Mouse (Mus musculus) forebrain, embryonic 14.5 days (tissue): ENCODE data around the gene Pskh1. TPM values are rescaled to one million over a fixed set of nuclear protein-coding genes. Genes with fewer than 3 reads are reported as not detected.

Experiments used
- ATAC-seq: fragments of 200-750 bp; cut with Nextera tagmentation; 2 replicates; pipeline ENCODE4 v1.8.0; 2017; ENCODE audit warnings: mild to moderate bottlenecking, moderate library complexity
- DNase-seq: peaks from one replicate; pipeline ENCODE4 v3.0.0-alpha.2; 2015; ENCODE audit warnings: low spot score
- H3K27ac ChIP-seq: fragments of 300-500 bp; sonication (generic); 2 replicates; pipeline ENCODE4 v1.5.1; 2014; ENCODE audit warnings: low read depth, mild to moderate bottlenecking, control low read depth, low read length, moderate library complexity
- H3K27me3 ChIP-seq: fragments of 300-500 bp; sonication (generic); replicated peaks from 2 replicates; pipeline ENCODE4 v1.6.1; 2014; ENCODE audit warnings: low read length, control low read depth, mixed read lengths; ENCODE audit not compliant: control insufficient read depth, insufficient read depth
- H3K36me3 ChIP-seq: fragments of 300-500 bp; sonication (generic); 2 replicates; pipeline ENCODE4 v1.6.1; 2014; ENCODE audit warnings: low read length, control low read depth; ENCODE audit not compliant: control insufficient read depth, insufficient read depth
- H3K4me1 ChIP-seq: fragments of 300-500 bp; sonication (generic); 2 replicates; pipeline ENCODE4 v1.6.1; 2014; ENCODE audit warnings: antibody characterized with exemption, low read length, control low read depth; ENCODE audit not compliant: control insufficient read depth, insufficient read depth
- H3K4me2 ChIP-seq: fragments of 300-500 bp; sonication (generic); 2 replicates; pipeline ENCODE4 v1.6.1; 2014; ENCODE audit warnings: mild to moderate bottlenecking, control low read depth, low read length
- H3K4me3 ChIP-seq: fragments of 300-500 bp; sonication (generic); 2 replicates; pipeline ENCODE4 v1.5.1; 2014; ENCODE audit warnings: low read depth, low read length, control low read depth
- H3K9ac ChIP-seq: fragments of 300-500 bp; sonication (generic); 2 replicates; pipeline ENCODE4 v1.6.1; 2014; ENCODE audit warnings: mild to moderate bottlenecking, low read length, control low read depth, moderate library complexity
- H3K9me3 ChIP-seq: fragments of 300-500 bp; sonication (generic); replicated peaks from 2 replicates; pipeline ENCODE4 v1.6.1; 2016; ENCODE audit warnings: low read length, control low read depth, mixed read lengths; ENCODE audit not compliant: control insufficient read depth
- WGBS: fragments of 180-500 bp; shearing (Covaris S2); extraction: QIAGEN DNeasy Blood & Tissue Kit; methylation state at CpG from one replicate; pipeline ENCODE4 v1.1.7; 2014; 5-methylcytosine and 5-hydroxymethylcytosine counted together
- polyA plus RNA-seq: library from polyadenylated mRNA; unstranded; fragments of >200 nt; fragmentation: Nextera tagmentation; extraction: Ambion mirVana; gene quantifications from 2 replicates; pipeline ENCODE4 v1.2.1, GENCODE M21; 2014

Gene Pskh1
- polyA plus RNA-seq, 1 experiment from 2014 or later: 8.5 TPM

- no peaks in the 10 kb centered on the region for H3K4me1 ChIP-seq
- H3K9me3 ChIP-seq: no peaks in the 10 kb centered on the region
- no peak overlapping the region for H3K4me3 ChIP-seq
- peak overlapping the region; percentile 40 for H3K9ac ChIP-seq
- 15% methylated on average over 8 of the region's 8 CpGs for WGBS
- ATAC-seq: peak; percentile 75
- no peaks in the 10 kb centered on the region for H3K27me3 ChIP-seq
- peak; percentile 76 for DNase-seq
- H3K36me3 ChIP-seq: peaks cover 19% of the 10 kb centered on the region; the same call in 1 of the 2 replicates
- peak overlapping the region; percentile 48; the same call in 1 of the 2 replicates for H3K27ac ChIP-seq
- H3K4me2 ChIP-seq: no peak overlapping the region
These were observed 30.4 kb downstream of the Pskh1 start for GRCm38 (mm10) chr8:105930602-105931001.

- H3K9ac ChIP-seq: no peak overlapping the region
- no peaks in the 10 kb centered on the region for H3K27me3 ChIP-seq
- DNase-seq (no peak), ATAC-seq (no peak)
- no peak overlapping the region for H3K4me3 ChIP-seq
- peaks cover 19% of the 10 kb centered on the region; the same call in 1 of the 2 replicates for H3K36me3 ChIP-seq
- H3K27ac ChIP-seq: no peak overlapping the region
- H3K4me1 ChIP-seq: peaks cover 2% of the 10 kb centered on the region
- no peak overlapping the region for H3K4me2 ChIP-seq
- 93% methylated on average over 3 of the region's 3 CpGs for WGBS
- H3K9me3 ChIP-seq: no peaks in the 10 kb centered on the region
These were observed 31.0 kb downstream of the Pskh1 start for GRCm38 (mm10) chr8:105931271-105931670.

- no peak for ATAC-seq
- no peak overlapping the region for H3K4me3 ChIP-seq
- no peak overlapping the region for H3K27ac ChIP-seq
- 92% methylated on average over 11 of the region's 11 CpGs for WGBS
- H3K9me3 ChIP-seq: no peaks in the 10 kb centered on the region
- peaks cover 19% of the 10 kb centered on the region; the same call in 1 of the 2 replicates for H3K36me3 ChIP-seq
- peaks cover 5% of the 10 kb centered on the region for H3K4me1 ChIP-seq
- no peak for DNase-seq
- H3K4me2 ChIP-seq: no peak overlapping the region
- no peak overlapping the region for H3K9ac ChIP-seq
- H3K27me3 ChIP-seq: no peaks in the 10 kb centered on the region
These were observed 32.3 kb downstream of the Pskh1 start for GRCm38 (mm10) chr8:105932525-105932924.

GRCm38 (mm10) chr8:105933762-105934161 lies 33.5 kb downstream of the Pskh1 start, which contains the start of gene Ctrl:
Gene Ctrl (minus strand): TSS chr8:105933862.
- no peak for ATAC-seq
- H3K9me3 ChIP-seq: no peaks in the 10 kb centered on the region
- H3K36me3 ChIP-seq: peaks cover 19% of the 10 kb centered on the region; the same call in 1 of the 2 replicates
- 89% methylated on average over 2 of the region's 2 CpGs for WGBS
- no peak within 1 kb of the TSS for H3K9ac ChIP-seq
- H3K27ac ChIP-seq: no peak within 1 kb of the TSS
- peaks cover 5% of the 10 kb centered on the region for H3K4me1 ChIP-seq
- H3K27me3 ChIP-seq: no peaks in the 10 kb centered on the region
- H3K4me3 ChIP-seq: no peak within 1 kb of the TSS
- no peak within 1 kb of the TSS for H3K4me2 ChIP-seq
- no peak for DNase-seq

- H3K4me3 ChIP-seq: no peak overlapping the region
- peaks cover 5% of the 10 kb centered on the region for H3K4me1 ChIP-seq
- H3K27me3 ChIP-seq: no peaks in the 10 kb centered on the region
- H3K9me3 ChIP-seq: no peaks in the 10 kb centered on the region
- no peak overlapping the region for H3K27ac ChIP-seq
- 86% methylated on average over 6 of the region's 6 CpGs for WGBS
- H3K9ac ChIP-seq: no peak overlapping the region
- H3K36me3 ChIP-seq: peaks cover 11% of the 10 kb centered on the region; the same call in 1 of the 2 replicates
- no peak overlapping the region for H3K4me2 ChIP-seq
- DNase-seq (no peak), ATAC-seq (no peak)
These were observed 34.9 kb downstream of the Pskh1 start for GRCm38 (mm10) chr8:105935105-105935504.

GRCm38 (mm10) chr8:105935863-105936603 lies 35.8 kb downstream of the Pskh1 start:
- H3K9ac ChIP-seq: peak overlapping the region; percentile 77
- no peaks in the 10 kb centered on the region for H3K9me3 ChIP-seq
- no peak for DNase-seq
- WGBS: 29% methylated on average over 7 of the region's 7 CpGs
- peak overlapping the region; percentile 55 for H3K4me3 ChIP-seq
- H3K27ac ChIP-seq: no peak overlapping the region
- H3K4me2 ChIP-seq: peak overlapping the region; percentile 75
- peaks cover 8% of the 10 kb centered on the region; the same call in 1 of the 2 replicates for H3K36me3 ChIP-seq
- ATAC-seq: no peak
- H3K4me1 ChIP-seq: peaks cover 5% of the 10 kb centered on the region
- H3K27me3 ChIP-seq: no peaks in the 10 kb centered on the region

GRCm38 (mm10) chr8:105936866-105937475 lies 36.7 kb downstream of the Pskh1 start:
- H3K9me3 ChIP-seq: no peaks in the 10 kb centered on the region
- ATAC-seq (peak; percentile 91), DNase-seq (peak; percentile 91)
- H3K4me3 ChIP-seq: peak overlapping the region; percentile 55
- H3K27ac ChIP-seq: peak overlapping the region; percentile 70
- no peaks in the 10 kb centered on the region for H3K27me3 ChIP-seq
- H3K9ac ChIP-seq: peak overlapping the region; percentile 77
- H3K36me3 ChIP-seq: peaks cover 5% of the 10 kb centered on the region; the same call in 1 of the 2 replicates
- peak overlapping the region; percentile 75 for H3K4me2 ChIP-seq
- under 1% methylated on average over 30 of the region's 30 CpGs for WGBS
- H3K4me1 ChIP-seq: peaks cover 5% of the 10 kb centered on the region

GRCm38 (mm10) chr8:105937496-105938305 lies 37.5 kb downstream of the Pskh1 start:
- WGBS: 2% methylated on average over 33 of the region's 33 CpGs
- ATAC-seq (peak; percentile 4; the same call in 1 of the 2 replicates), DNase-seq (peak; percentile 45)
- Histone ChIP-seq H3K27me3 (no peaks in the 10 kb centered on the region), H3K9me3 (no peaks in the 10 kb centered on the region), H3K27ac (peak overlapping the region; percentile 70), H3K4me1 (peaks cover 5% of the 10 kb centered on the region), H3K4me2 (peak overlapping the region; percentile 75), H3K36me3 (0 out of 2 replicates have a peak, but pooled peaks cover 2% of the 10 kb centered on the region), H3K9ac (peak overlapping the region; percentile 77), H3K4me3 (peak overlapping the region; percentile 55)
